Mouse (Mus musculus) lung, embryonic 14.5 days (tissue): Measurements from ENCODE around the gene Tacr1. TPM values are rescaled to one million over a fixed set of nuclear protein-coding genes. Genes with fewer than 3 reads are reported as not detected.
A peak's percentile ranks its signal among the peaks of the same experiment; 100 is the strongest.

Experiments used
- ATAC-seq: fragments of 200-750 bp; cut with Nextera tagmentation; 2 replicates; pipeline ENCODE4 v1.8.0; 2017; ENCODE audit warnings: mild to moderate bottlenecking, moderate TSS enrichment, moderate library complexity; ENCODE audit not compliant: insufficient read depth
- DNase-seq: peaks from one replicate; pipeline ENCODE4 v3.0.0-alpha.2; 2015
- H3K27ac ChIP-seq: fragments of 300-500 bp; sonication (generic); 2 replicates; pipeline ENCODE4 v1.5.1; 2014; ENCODE audit warnings: low read depth, mild to moderate bottlenecking, moderate library complexity
- H3K27me3 ChIP-seq: fragments of 300-500 bp; sonication (generic); 2 replicates; pipeline ENCODE4 v1.6.1; 2014; ENCODE audit warnings: low read length, control low read depth; ENCODE audit not compliant: insufficient read depth
- H3K36me3 ChIP-seq: fragments of 300-500 bp; sonication (generic); 2 replicates; pipeline ENCODE4 v1.6.1; 2014; ENCODE audit warnings: control low read depth; ENCODE audit not compliant: insufficient read depth
- H3K4me1 ChIP-seq: fragments of 300-500 bp; sonication (generic); 2 replicates; pipeline ENCODE4 v1.6.1; 2014; ENCODE audit warnings: antibody characterized with exemption, control low read depth; ENCODE audit not compliant: insufficient read depth
- H3K4me2 ChIP-seq: fragments of 300-500 bp; sonication (generic); 2 replicates; pipeline ENCODE4 v1.6.1; 2014; ENCODE audit warnings: mild to moderate bottlenecking
- H3K4me3 ChIP-seq: fragments of 300-500 bp; sonication (generic); 2 replicates; pipeline ENCODE4 v1.5.1; 2014; ENCODE audit warnings: low read depth, low read length
- H3K9ac ChIP-seq: fragments of 300-500 bp; sonication (generic); 2 replicates; pipeline ENCODE4 v1.6.1; 2014
- H3K9me3 ChIP-seq: fragments of 300-500 bp; sonication (generic); 2 replicates; pipeline ENCODE4 v1.6.1; 2016; ENCODE audit warnings: low read depth, low read length, control low read depth
- CTCF ChIP-seq: IDR thresholded peaks from 2 replicates; pipeline ENCODE4 v1.5.1; 2016; ENCODE audit warnings: antibody characterized with exemption, low read depth
- WGBS: fragments of 180-500 bp; shearing (Covaris S2); extraction: QIAGEN DNeasy Blood & Tissue Kit; methylation state at CpG from one replicate; pipeline ENCODE4 v1.1.7; 2014; 5-methylcytosine and 5-hydroxymethylcytosine counted together
- polyA plus RNA-seq: library from polyadenylated mRNA; unstranded; fragments of >200 nt; fragmentation: Nextera tagmentation; extraction: Ambion mirVana; gene quantifications from 2 replicates; pipeline ENCODE4 v1.2.1, GENCODE M21; 2014

Gene Tacr1
- polyA plus RNA-seq, 1 experiment from 2014 or later: 1.0 TPM

DNA sequence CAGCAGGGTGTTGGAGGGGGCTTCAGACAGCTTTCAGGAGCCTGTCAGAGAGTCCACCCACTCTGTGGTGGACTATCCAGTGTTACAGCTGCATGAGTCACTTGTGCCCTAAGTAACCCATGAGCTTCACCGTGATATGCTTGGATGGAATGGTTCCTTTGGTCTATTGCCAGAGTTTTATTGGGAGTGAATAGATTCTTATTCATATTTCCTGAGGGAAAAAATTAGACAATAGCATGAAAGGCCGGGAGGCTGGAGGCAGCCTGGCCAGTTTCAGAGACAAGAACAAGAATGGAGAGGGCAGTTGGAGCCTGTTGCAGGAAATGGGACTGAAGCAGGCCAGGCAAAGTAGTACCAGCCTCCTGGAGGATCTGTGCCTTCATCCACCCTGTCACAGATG, 126.5 kb downstream of the Tacr1 start:
- ATAC-seq: no peak
- Histone ChIP-seq H3K4me2 (no peak overlapping the region), H3K4me1 (no peaks in the 10 kb centered on the region), H3K27me3 (no peaks in the 10 kb centered on the region), H3K9me3 (no peaks in the 10 kb centered on the region), H3K9ac (no peak overlapping the region), H3K36me3 (no peaks in the 10 kb centered on the region), H3K27ac (no peak overlapping the region), H3K4me3 (no peak overlapping the region)
- TF ChIP-seq CTCF: no peak
- 67% methylated on average over 2 of the region's 2 CpGs for WGBS
- DNase-seq: no peak

DNA sequence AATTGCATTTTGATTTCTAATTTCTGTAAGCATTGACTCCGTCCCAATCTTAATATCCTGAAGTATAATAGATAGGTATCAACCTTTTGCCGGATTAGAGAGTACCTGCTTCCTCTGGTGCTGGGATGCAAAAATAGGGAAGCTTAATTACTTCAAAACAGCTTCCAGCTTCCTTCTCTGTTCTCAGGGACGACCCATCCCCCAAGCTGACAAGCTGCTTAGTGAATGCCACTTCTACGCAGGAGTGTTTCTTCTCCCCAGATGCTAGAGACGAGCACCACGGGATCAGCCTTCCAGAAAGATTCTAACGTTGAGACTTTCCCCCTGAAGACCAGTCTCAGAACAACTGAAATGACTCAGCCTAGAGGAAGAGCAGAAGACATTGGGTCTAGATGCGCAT, 134.5 kb downstream of the Tacr1 start:
- ATAC-seq: no peak
- no peak overlapping the region for H3K4me3 ChIP-seq
- no peak overlapping the region for H3K27ac ChIP-seq
- no peaks in the 10 kb centered on the region for H3K9me3 ChIP-seq
- TF ChIP-seq CTCF: no peak
- H3K27me3 ChIP-seq: no peaks in the 10 kb centered on the region
- 39% methylated on average over 8 of the region's 8 CpGs for WGBS
- no peak for DNase-seq
- no peak overlapping the region for H3K4me2 ChIP-seq
- no peaks in the 10 kb centered on the region for H3K4me1 ChIP-seq
- H3K9ac ChIP-seq: no peak overlapping the region
- H3K36me3 ChIP-seq: no peaks in the 10 kb centered on the region

DNA sequence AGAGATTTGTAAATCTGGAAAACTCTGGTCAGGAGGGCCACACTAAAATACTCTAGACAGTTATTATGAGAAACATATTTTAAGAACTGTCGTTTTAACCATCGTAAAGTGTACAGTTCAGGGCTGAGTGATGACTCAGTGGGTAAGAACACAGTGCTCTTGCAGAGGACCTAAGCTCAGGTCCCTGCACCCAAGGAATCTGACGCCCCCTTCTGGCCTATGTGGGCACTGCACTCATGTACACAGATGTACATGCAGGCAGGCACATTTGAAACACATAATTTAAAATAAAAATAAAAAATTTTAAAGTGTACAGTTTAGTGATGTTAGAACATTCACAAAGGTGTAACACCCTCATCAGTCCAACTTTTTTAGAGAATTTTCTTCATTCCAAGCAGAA, 147.1 kb downstream of the Tacr1 start:
- ATAC-seq (no peak), DNase-seq (peak; percentile 2)
- Histone ChIP-seq H3K4me1 (no peaks in the 10 kb centered on the region), H3K27me3 (no peaks in the 10 kb centered on the region), H3K9ac (no peak overlapping the region), H3K27ac (no peak overlapping the region), H3K36me3 (no peaks in the 10 kb centered on the region), H3K9me3 (peaks cover 4% of the 10 kb centered on the region; the same call in 1 of the 2 replicates), H3K4me3 (no peak overlapping the region), H3K4me2 (no peak overlapping the region)
- peak; percentile 22; the same call in 1 of the 2 replicates for TF ChIP-seq CTCF
- 50% methylated on average over 3 of the region's 3 CpGs for WGBS

DNA sequence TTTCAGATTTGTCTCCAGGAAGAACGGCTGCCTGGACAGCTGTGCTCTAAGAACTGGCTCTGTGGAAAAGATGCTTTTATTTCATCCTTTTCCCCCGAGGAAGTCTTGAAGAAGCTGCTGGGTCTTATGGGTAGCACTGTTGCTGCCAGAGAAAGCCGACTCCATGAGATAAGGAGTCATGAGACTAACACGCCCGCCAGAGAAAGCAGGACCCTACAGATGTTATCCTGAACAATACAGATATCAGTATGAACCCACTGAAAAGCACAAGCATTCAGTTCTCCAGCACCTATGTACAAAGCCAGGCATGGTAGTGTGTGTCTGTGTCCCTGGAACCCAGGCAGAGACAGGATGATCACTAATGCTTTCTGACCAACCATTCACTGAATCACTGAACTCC, 173.3 kb downstream of the Tacr1 start:
- no peaks in the 10 kb centered on the region for H3K27me3 ChIP-seq
- no peak for TF ChIP-seq CTCF
- 66% methylated on average over 5 of the region's 5 CpGs for WGBS
- no peaks in the 10 kb centered on the region for H3K4me1 ChIP-seq
- H3K27ac ChIP-seq: no peak overlapping the region
- H3K9ac ChIP-seq: no peak overlapping the region
- H3K9me3 ChIP-seq: no peaks in the 10 kb centered on the region
- DNase-seq (no peak), ATAC-seq (no peak)
- H3K4me3 ChIP-seq: no peak overlapping the region
- H3K36me3 ChIP-seq: no peaks in the 10 kb centered on the region
- no peak overlapping the region for H3K4me2 ChIP-seq

DNA sequence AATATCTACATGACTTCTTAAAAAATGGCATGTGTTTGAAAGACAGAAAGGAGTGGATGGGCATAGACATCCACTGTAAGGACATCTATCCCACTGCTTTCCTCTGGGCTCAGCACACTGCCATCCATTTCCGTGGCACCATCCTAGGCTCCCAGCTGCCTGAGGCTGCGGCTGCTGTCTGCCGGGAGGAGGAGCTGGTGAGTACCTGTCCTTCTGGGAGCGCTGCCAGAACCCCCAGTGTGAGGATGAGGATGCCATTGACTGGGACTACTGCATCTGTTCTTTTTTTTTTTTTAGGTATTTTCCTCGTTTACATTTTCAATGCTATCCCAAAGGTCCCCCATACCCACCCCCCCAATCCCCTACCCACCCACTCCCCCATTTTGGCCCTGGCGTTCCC, 183.3 kb downstream of the Tacr1 start:
- no peak for TF ChIP-seq CTCF
- Histone ChIP-seq H3K27me3 (no peaks in the 10 kb centered on the region), H3K4me2 (no peak overlapping the region), H3K9me3 (no peaks in the 10 kb centered on the region), H3K36me3 (no peaks in the 10 kb centered on the region), H3K9ac (no peak overlapping the region), H3K4me1 (no peaks in the 10 kb centered on the region), H3K4me3 (no peak overlapping the region), H3K27ac (no peak overlapping the region)
- 47% methylated on average over 5 of the region's 6 CpGs for WGBS
- DNase-seq (no peak), ATAC-seq (no peak)

DNA sequence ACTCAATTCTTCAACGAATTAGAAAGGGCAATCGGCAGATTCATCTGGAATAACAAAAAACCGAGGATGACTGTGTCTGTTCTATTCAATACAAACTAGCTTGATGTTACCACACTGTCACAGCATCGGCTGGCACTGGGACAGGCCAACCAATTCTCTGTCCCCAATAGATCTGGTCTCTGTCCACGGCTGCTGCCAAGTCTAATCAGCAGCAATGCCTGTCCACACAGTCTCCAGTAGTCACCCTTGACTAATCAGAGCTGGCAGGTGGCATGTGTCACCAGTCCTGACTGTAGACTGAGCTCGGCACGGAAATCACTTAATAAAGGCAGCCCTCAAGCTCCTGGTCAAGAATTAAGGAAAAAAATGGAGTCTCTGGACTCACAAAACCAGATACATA, 187.3 kb downstream of the Tacr1 start:
- Histone ChIP-seq H3K27ac (no peak overlapping the region), H3K4me2 (no peak overlapping the region), H3K4me3 (no peak overlapping the region), H3K36me3 (no peaks in the 10 kb centered on the region), H3K4me1 (no peaks in the 10 kb centered on the region), H3K9me3 (no peaks in the 10 kb centered on the region), H3K9ac (no peak overlapping the region), H3K27me3 (no peaks in the 10 kb centered on the region)
- WGBS: 85% methylated on average over 7 of the region's 7 CpGs
- no peak for TF ChIP-seq CTCF
- DNase-seq: no peak
- no peak for ATAC-seq

DNA sequence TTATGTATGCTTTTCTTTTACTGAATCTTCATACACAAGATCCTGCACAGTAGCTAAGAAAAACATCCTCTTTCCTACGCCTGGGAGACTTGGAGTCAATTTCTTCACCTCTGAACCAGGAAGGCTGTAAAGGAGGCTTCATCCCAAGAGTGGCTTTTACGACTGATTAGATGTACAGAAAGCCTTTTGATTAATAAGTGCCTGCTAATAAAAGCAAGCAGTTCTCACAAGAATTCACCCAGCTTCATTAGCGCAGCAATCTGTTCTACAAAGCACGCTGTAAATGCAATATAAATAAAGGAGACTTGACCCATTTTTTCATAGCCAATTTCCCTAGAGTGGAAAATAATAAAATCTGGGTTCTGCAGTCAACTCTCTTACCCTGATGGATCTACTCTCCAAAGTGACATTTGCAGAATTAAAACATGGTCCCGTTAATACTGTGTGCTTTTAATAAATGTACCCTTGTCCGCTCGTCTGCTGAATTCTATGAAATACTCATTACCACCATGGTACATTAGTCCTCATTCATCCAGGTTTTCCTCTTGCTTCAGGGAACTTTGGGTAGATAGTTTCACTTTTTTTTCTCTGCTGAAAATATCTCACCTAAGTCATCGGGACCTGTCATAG, 193.4 kb downstream of the Tacr1 start:
- Histone ChIP-seq H3K4me3 (no peak overlapping the region), H3K9me3 (no peaks in the 10 kb centered on the region), H3K4me2 (no peak overlapping the region), H3K9ac (no peak overlapping the region), H3K27me3 (no peaks in the 10 kb centered on the region), H3K36me3 (no peaks in the 10 kb centered on the region), H3K4me1 (no peaks in the 10 kb centered on the region), H3K27ac (no peak overlapping the region)
- no peak for TF ChIP-seq CTCF
- DNase-seq (no peak), ATAC-seq (no peak)
- 70% methylated on average over 8 of the region's 8 CpGs for WGBS

DNA sequence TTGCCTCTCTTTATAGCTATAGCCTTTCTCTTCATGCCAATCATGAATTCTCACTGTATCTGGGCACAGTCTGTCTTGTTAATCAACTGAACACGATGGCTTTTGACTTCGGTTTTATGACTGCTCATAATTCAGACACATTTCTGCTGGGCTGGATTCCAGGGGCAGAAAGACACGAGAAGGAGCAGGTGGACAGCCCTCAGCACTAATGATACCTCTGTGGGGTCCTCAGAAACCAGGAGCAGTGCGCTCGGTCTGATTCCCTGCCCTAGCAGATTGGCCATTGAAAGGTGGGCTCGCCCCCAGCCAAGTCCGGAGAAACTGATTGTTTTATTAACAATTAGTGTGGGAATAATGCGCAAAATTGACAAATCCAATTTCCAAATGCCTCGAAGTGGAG, 201.1 kb downstream of the Tacr1 start:
- H3K9ac ChIP-seq: no peak overlapping the region
- no peaks in the 10 kb centered on the region for H3K9me3 ChIP-seq
- DNase-seq (no peak), ATAC-seq (no peak)
- no peak overlapping the region for H3K27ac ChIP-seq
- H3K36me3 ChIP-seq: no peaks in the 10 kb centered on the region
- no peaks in the 10 kb centered on the region for H3K4me1 ChIP-seq
- no peak overlapping the region for H3K4me3 ChIP-seq
- no peak overlapping the region for H3K4me2 ChIP-seq
- no peak for TF ChIP-seq CTCF
- WGBS: 82% methylated on average over 9 of the region's 9 CpGs
- no peaks in the 10 kb centered on the region for H3K27me3 ChIP-seq
